Mouse (Mus musculus): ENCODE data around the gene Pnpla2.

GRCm38 (mm10) chr7:141491151-141491550 lies 36.2 kb downstream of the Pnpla2 start:
- no peak for TF ChIP-seq POLR2A (IDR thresholded peaks at IDR 0.05; ENCODE audit: low read depth, low read length)
- TF ChIP-seq CTCF (conservative IDR thresholded peaks at IDR 0.05; ENCODE audit: insufficient read depth, insufficient read length, low read depth, low read length), result 0 out of 2 replicates have a peak, but pooled peaks have one; percentile 37
